Mouse (Mus musculus) liver, embryonic 13.5 days (tissue): Measurements from ENCODE around the gene Wdfy3. TPM values are rescaled to one million over a fixed set of nuclear protein-coding genes. Genes with fewer than 3 reads are reported as not detected.

Source experiments
- ATAC-seq: fragments of 200-750 bp; cut with Nextera tagmentation; 2 replicates; pipeline ENCODE4 v1.8.0; 2017; ENCODE audit warnings: low read depth, mild to moderate bottlenecking, moderate number of reproducible peaks, moderate library complexity
- DNase-seq: peaks from one replicate; pipeline ENCODE4 v3.0.0; 2022
- H3K27ac ChIP-seq: fragments of 300-500 bp; sonication (generic); 2 replicates; pipeline ENCODE4 v1.5.1; 2015; ENCODE audit warnings: moderate library complexity, mild to moderate bottlenecking, inconsistent platforms
- H3K27me3 ChIP-seq: fragments of 300-500 bp; sonication (generic); 2 replicates; pipeline ENCODE4 v1.6.1; 2015; ENCODE audit warnings: mild to moderate bottlenecking, inconsistent platforms
- H3K36me3 ChIP-seq: fragments of 300-500 bp; sonication (generic); 2 replicates; pipeline ENCODE4 v1.6.1; 2015; ENCODE audit warnings: mild to moderate bottlenecking, inconsistent platforms
- H3K4me1 ChIP-seq: fragments of 300-500 bp; sonication (generic); replicated peaks from 2 replicates; pipeline ENCODE4 v1.6.1; 2015; ENCODE audit warnings: inconsistent platforms
- H3K4me2 ChIP-seq: fragments of 300-500 bp; sonication (generic); 2 replicates; pipeline ENCODE4 v1.6.1; 2015; ENCODE audit warnings: inconsistent platforms, mild to moderate bottlenecking, moderate library complexity
- H3K4me3 ChIP-seq: fragments of 300-500 bp; sonication (generic); replicated peaks from 2 replicates; pipeline ENCODE4 v1.5.1; 2015; ENCODE audit warnings: mild to moderate bottlenecking, inconsistent platforms
- H3K9ac ChIP-seq: fragments of 300-500 bp; sonication (generic); 2 replicates; pipeline ENCODE4 v1.6.1; 2015; ENCODE audit warnings: mild to moderate bottlenecking, inconsistent platforms
- H3K9me3 ChIP-seq: fragments of 300-500 bp; sonication (generic); replicated peaks from 2 replicates; pipeline ENCODE4 v1.6.1; 2016; ENCODE audit warnings: inconsistent platforms
- WGBS: fragments of 180-500 bp; shearing (Covaris S2); methylation state at CpG from one replicate; pipeline ENCODE4 v1.1.7; 2015; ENCODE audit not compliant: insufficient replicate concordance; 5-methylcytosine and 5-hydroxymethylcytosine counted together
- polyA plus RNA-seq: library from polyadenylated mRNA; unstranded; fragments of >200 nt; fragmentation: Nextera tagmentation; extraction: Ambion mirVana; gene quantifications from 2 replicates; pipeline ENCODE4 v1.2.1, GENCODE M21; 2015

The Wdfy3 gene
- polyA plus RNA-seq, 1 experiment from 2014 or later: 3.3 TPM

DNA sequence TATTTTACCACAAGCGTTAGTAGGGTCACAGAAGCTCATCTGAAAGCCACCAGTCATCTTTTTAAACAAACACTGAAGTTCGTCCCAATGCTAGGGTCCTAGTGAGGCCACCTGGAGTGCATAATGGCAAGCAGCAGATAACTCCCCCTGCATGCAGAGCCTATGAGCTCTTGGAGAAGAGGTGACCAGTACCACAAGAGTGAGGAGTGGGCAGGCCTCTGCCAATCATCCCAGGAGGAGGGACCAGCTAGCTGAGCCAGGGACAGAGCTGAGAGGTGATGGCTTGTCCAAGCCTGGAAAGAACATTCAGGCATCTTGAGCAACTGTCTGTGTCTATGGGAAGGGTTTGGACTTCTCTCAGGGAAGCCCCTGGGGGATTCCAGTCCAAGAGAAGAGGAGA lies 267.8 kb downstream of the Wdfy3 start:
- H3K4me2 ChIP-seq: no peak overlapping the region
- 61% methylated on average over 2 of the region's 2 CpGs for WGBS
- ATAC-seq: no peak

DNA sequence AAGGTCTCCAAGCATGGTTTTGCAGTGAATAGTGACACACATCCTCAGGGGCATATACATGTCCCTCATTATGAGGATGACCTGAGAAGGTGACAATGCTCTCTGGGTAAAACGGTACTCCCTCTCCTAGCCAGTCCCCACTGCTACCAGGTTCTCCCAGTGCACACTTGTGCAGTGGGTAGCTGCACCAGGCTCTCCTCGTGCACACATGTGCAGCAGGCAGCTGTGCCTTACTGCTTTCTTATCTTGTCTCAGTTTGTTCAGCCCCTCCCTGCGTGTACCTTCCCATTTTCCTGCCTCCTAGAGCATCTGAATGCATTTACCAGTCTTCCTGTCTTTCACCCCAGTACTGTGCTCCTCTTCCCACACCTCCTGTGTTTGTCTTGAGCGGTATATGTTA lies 277.1 kb downstream of the Wdfy3 start:
- no peak overlapping the region for H3K9ac ChIP-seq
- H3K4me1 ChIP-seq: no peaks in the 10 kb centered on the region
- no peaks in the 10 kb centered on the region for H3K27me3 ChIP-seq
- no peaks in the 10 kb centered on the region for H3K9me3 ChIP-seq
- WGBS: 27% methylated on average over 4 of the region's 4 CpGs
- DNase-seq: no peak
- H3K27ac ChIP-seq: no peak overlapping the region
- H3K36me3 ChIP-seq: no peaks in the 10 kb centered on the region
- no peak for ATAC-seq
- no peak overlapping the region for H3K4me3 ChIP-seq
- H3K4me2 ChIP-seq: no peak overlapping the region

More for the DNA sequence above, 267.8 kb downstream of the Wdfy3 start:
- no peaks in the 10 kb centered on the region for H3K4me1 ChIP-seq
- no peaks in the 10 kb centered on the region for H3K27me3 ChIP-seq
- no peak overlapping the region for H3K9ac ChIP-seq
- no peak overlapping the region for H3K4me3 ChIP-seq
- no peak overlapping the region for H3K27ac ChIP-seq
- H3K9me3 ChIP-seq: 0 out of 2 replicates have a peak, but pooled peaks cover 6% of the 10 kb centered on the region
- DNase-seq: no peak
- H3K36me3 ChIP-seq: no peaks in the 10 kb centered on the region

DNA sequence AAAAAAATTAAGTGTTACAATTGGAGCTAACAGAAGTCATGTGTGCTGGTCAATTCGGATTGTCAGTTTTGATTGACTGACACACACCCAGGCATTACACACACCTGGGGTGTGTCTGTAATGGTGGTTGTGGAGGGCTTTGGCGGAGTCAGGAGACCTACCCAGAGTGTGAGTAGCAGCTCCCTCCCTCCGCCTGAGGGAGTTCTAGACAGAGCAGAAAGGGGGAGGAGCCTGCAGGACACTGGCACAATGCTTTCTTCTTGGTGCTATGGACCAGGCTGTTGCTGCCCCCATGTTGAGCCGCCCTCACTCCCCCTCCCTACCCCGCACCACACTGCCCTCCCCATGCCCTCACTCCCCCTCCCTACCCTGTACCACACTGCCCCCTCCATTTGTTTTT lies 279.2 kb downstream of the Wdfy3 start:
- no peaks in the 10 kb centered on the region for H3K9me3 ChIP-seq
- WGBS: 61% methylated on average over 5 of the region's 5 CpGs
- H3K36me3 ChIP-seq: no peaks in the 10 kb centered on the region
- ATAC-seq: no peak
- H3K4me1 ChIP-seq: no peaks in the 10 kb centered on the region
- no peak overlapping the region for H3K9ac ChIP-seq
- no peak for DNase-seq
- no peak overlapping the region for H3K4me3 ChIP-seq
- H3K27me3 ChIP-seq: no peaks in the 10 kb centered on the region
- no peak overlapping the region for H3K4me2 ChIP-seq
- no peak overlapping the region for H3K27ac ChIP-seq

DNA sequence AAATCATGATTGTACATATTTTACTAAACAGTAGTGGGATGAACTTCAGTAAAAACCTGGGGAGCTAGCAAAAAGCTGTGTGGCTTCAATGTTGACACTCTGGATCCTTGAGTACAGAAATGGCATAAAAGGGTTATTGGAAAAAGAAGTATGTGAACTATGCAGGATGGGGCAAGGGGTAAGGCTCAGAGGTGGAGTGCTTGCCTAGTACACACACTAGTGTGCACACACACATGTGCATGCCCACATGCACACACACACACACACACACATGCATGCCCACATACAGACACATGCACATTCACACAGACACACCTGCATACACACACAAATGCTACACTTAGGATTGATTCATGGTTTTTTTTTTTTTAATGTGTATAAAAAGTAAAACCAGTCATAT lies 280.0 kb downstream of the Wdfy3 start:
- Histone ChIP-seq H3K27me3 (no peaks in the 10 kb centered on the region), H3K9me3 (no peaks in the 10 kb centered on the region), H3K4me2 (no peak overlapping the region), H3K4me3 (no peak overlapping the region), H3K4me1 (no peaks in the 10 kb centered on the region), H3K27ac (no peak overlapping the region), H3K9ac (no peak overlapping the region), H3K36me3 (no peaks in the 10 kb centered on the region)
- no peak for DNase-seq
- no peak for ATAC-seq

DNA sequence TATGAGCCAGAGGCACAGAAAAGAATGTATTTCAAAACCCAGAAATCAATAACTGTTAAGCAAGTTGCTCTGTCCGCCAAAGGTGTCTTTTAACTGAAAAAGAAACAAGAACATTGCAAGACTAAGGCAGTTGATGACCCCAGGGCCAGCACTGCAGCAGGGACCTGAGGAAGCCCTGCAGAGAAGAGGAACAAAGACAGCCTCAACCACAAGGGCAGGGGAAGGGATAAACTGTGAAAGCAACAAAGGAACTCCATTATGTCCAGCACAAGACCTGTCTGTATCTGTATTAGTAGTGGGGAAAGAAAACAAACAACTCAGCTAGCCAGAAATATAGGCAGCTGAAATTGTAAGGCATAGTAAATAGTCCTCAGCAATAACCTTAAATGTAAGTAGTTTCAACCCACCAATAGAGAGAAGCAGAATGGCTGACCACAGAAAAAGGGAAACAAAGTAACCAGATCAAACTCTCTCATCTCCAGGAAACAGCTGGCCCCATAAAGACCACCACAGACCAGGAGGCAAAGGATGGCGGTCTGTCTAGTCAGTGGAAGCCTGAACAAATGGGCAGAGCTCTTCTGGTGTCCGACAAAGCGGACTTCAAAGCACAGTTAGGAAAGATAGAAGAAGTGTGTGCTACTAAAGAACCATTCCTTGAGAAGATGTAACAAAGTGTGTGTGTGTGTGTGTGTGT lies 283.7 kb downstream of the Wdfy3 start:
- no peak overlapping the region for H3K4me2 ChIP-seq
- H3K9me3 ChIP-seq: no peaks in the 10 kb centered on the region
- no peak overlapping the region for H3K4me3 ChIP-seq
- H3K4me1 ChIP-seq: no peaks in the 10 kb centered on the region
- ATAC-seq: no peak
- no peaks in the 10 kb centered on the region for H3K27me3 ChIP-seq
- H3K9ac ChIP-seq: no peak overlapping the region
- no peaks in the 10 kb centered on the region for H3K36me3 ChIP-seq
- no peak overlapping the region for H3K27ac ChIP-seq
- DNase-seq: no peak
- 12% methylated on average over 4 of the region's 4 CpGs for WGBS

DNA sequence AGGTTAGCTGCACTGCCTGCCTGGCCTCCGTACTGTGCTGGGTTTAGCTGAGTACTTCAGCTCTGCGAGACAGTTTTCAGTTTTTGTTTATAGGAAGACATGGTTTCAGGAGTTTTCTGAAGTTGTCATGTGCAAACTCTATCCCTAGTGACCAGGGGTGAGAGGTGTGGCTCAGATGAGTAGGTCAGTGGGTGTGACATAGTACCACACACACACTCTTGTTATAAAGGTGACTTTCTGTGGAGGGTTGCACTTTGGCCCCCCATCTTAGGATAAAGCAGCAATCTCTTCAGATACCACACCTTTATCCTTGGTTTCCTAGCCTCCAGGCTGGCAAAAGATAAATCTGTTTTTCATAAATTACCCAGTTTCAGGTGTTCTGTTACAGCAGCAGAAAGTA lies 284.9 kb downstream of the Wdfy3 start:
- ATAC-seq (no peak), DNase-seq (no peak)
- Histone ChIP-seq H3K4me2 (no peak overlapping the region), H3K36me3 (no peaks in the 10 kb centered on the region), H3K4me3 (no peak overlapping the region), H3K4me1 (no peaks in the 10 kb centered on the region), H3K27me3 (no peaks in the 10 kb centered on the region), H3K9me3 (no peaks in the 10 kb centered on the region), H3K9ac (no peak overlapping the region), H3K27ac (no peak overlapping the region)
- WGBS: 65% methylated on average over 2 of the region's 2 CpGs

DNA sequence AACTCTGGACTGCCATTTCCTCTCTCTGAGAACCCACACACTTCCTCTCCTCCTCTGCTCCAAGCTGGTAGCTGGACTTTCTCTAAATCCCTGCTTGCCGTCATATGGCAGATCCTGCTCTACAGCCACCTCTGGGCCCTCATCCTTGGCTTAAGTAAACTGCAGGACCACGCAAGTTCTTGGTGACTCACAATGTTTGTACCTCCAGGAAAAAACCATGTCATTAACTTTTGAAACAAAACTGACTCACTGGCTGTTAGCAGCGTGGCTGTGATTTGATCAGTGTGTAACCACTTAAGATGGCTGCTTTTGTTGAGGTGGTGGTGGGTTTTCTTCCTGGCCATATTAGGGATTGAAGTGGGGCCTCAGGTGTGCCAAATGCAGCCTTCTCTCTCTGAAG lies 285.4 kb downstream of the Wdfy3 start:
- Histone ChIP-seq H3K36me3 (no peaks in the 10 kb centered on the region), H3K4me2 (no peak overlapping the region), H3K27me3 (no peaks in the 10 kb centered on the region), H3K9ac (no peak overlapping the region), H3K4me1 (no peaks in the 10 kb centered on the region), H3K4me3 (no peak overlapping the region), H3K27ac (no peak overlapping the region), H3K9me3 (no peaks in the 10 kb centered on the region)
- no peak for DNase-seq
- 64% methylated on average over 3 of the region's 3 CpGs for WGBS
- ATAC-seq: no peak
